Mouse (Mus musculus) cerebellum, adult 2 months (tissue): ENCODE data around the gene Foxk2.
"Not testable (repeated sequence)": the region's sequence is repeated elsewhere in the genome, so short reads cannot be mapped to it uniquely, and the experiment has no call there.

Source experiments
- CTCF ChIP-seq: fragments of 200-500 bp; IDR thresholded peaks from 2 replicates; pipeline ENCODE4 v1.5.1; 2011; ENCODE audit warnings: low read depth, mild to moderate bottlenecking, control low read depth, low read length, moderate library complexity, borderline replicate concordance; ENCODE audit not compliant: insufficient read depth
- POLR2A ChIP-seq: fragments of 200-500 bp; IDR thresholded peaks from 2 replicates; pipeline ENCODE4 v1.6.1; 2011; ENCODE audit warnings: low read length, control low read depth, borderline replicate concordance; ENCODE audit not compliant: insufficient read depth

DNA sequence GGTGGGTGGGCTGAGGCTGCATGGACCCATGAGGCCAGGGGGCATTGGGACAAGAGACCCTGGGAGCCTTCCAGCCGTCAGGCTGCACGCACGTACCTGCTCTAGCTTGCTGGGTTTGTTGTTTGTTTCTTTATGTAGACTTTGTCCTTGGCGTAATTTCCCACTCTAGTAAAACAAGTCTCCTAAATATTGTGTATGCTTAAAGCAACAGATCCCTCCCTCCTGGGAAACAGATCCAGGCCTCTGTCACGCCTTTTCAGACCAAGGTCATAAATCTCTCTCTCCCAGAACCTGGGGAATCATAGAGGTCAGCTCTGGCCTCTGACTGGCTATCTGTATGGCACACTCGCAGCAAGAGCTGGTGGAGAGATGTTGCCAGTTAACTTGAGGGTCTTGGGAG, 47.9 kb downstream of the Foxk2 start:
- TF ChIP-seq CTCF, POLR2A: not testable (repeated sequence)
